Mouse (Mus musculus): Measurements from ENCODE around the gene Hoxd8. TPM values are rescaled to one million over a fixed set of nuclear protein-coding genes. Genes with fewer than 3 reads are reported as not detected.

The Hoxd8 gene
- total RNA-seq, 1 experiment, result 1.2 TPM

GRCm38 (mm10) chr2:74696442-74697335, 7.7 kb upstream of the Hoxd8 start:
- H3K36me3 ChIP-seq (ENCODE audit: control insufficient read depth, insufficient read depth, low read length, poor library complexity, severe bottlenecking), result no peaks in the 10 kb centered on the region
- H3K9me3 ChIP-seq (ENCODE audit: control insufficient read depth, insufficient read depth, low read depth, low read length), result no peaks in the 10 kb centered on the region
- H3K4me3 ChIP-seq (ENCODE audit: insufficient read depth in 1 of 2, low read depth in 1 of 2, low read length in 2 of 2, poor library complexity in 1 of 2, severe bottlenecking in 1 of 2), result no peak overlapping the region
- TF ChIP-seq ZNF384 (IDR thresholded peaks at IDR 0.05; ENCODE audit: low read depth, low read length) (no peak), MAFK (IDR thresholded peaks at IDR 0.05; ENCODE audit: insufficient read depth, low read depth, low read length) (no peak), ZC3H11A (IDR thresholded peaks at IDR 0.05; ENCODE audit: borderline replicate concordance, low read depth, low read length) (no peak), HCFC1 (IDR thresholded peaks at IDR 0.05; ENCODE audit: borderline replicate concordance, insufficient read depth, low read length) (no peak), CHD2 (IDR thresholded peaks at IDR 0.05; ENCODE audit: low read depth, low read length) (no peak)
- in situ Hi-C loops (cut with MboI; ENCODE audit: low sequenced_read_pairs in 2 of 2, unreplicated experiment in 2 of 2), result loop anchor here in 1 of 2 experiments (25.0 kb wide), 1 partner anchor 891 kb away; no protein-coding TSS in a partner anchor
- no peak overlapping the region for H3K27ac ChIP-seq (ENCODE audit: insufficient read depth, low read depth, low read length, poor library complexity, severe bottlenecking)
- H3K9ac ChIP-seq (ENCODE audit: insufficient read depth, low read depth, low read length, poor library complexity, severe bottlenecking), result no peak overlapping the region
- no peak for DNase-seq (ENCODE audit: low read depth, low spot score)
- peaks cover 0 to 3% of the 10 kb centered on the region in 2 experiments; a peak in 1 of 4 replicates for H3K4me1 ChIP-seq (ENCODE audit: control insufficient read depth in 2 of 2, insufficient read depth in 2 of 2, low read length in 2 of 2, poor library complexity in 1 of 2)

GRCm38 (mm10) chr2:74697567-74698121, 6.8 kb upstream of the Hoxd8 start, which contains the start of gene Hoxd9:
Gene Hoxd9 (plus strand): TSS chr2:74697727.
- Histone ChIP-seq H3K4me1 (ENCODE audit: control insufficient read depth in 2 of 2, insufficient read depth in 2 of 2, low read length in 2 of 2, poor library complexity in 1 of 2) (peaks cover 0 to 2% of the 10 kb centered on the region in 2 experiments; a peak in 1 of 4 replicates), H3K9me3 (ENCODE audit: control insufficient read depth, insufficient read depth, low read depth, low read length) (no peaks in the 10 kb centered on the region), H3K27ac (ENCODE audit: insufficient read depth, low read depth, low read length, poor library complexity, severe bottlenecking) (no peak within 1 kb of the TSS), H3K4me3 (ENCODE audit: insufficient read depth in 1 of 2, low read depth in 1 of 2, low read length in 2 of 2, poor library complexity in 1 of 2, severe bottlenecking in 1 of 2) (peak within 1 kb of the TSS; percentile 27 to 46; a peak in 3 of 4 replicates), H3K9ac (ENCODE audit: insufficient read depth, low read depth, low read length, poor library complexity, severe bottlenecking) (no peak within 1 kb of the TSS), H3K36me3 (ENCODE audit: control insufficient read depth, insufficient read depth, low read length, poor library complexity, severe bottlenecking) (no peaks in the 10 kb centered on the region)
- in situ Hi-C loops (cut with MboI; ENCODE audit: low sequenced_read_pairs in 2 of 2, unreplicated experiment in 2 of 2), result loop anchor here in 1 of 2 experiments (25.0 kb wide), 1 partner anchor 890 kb away; no protein-coding TSS in a partner anchor
- no peak for DNase-seq (ENCODE audit: low read depth, low spot score)
- TF ChIP-seq ZC3H11A (IDR thresholded peaks at IDR 0.05; ENCODE audit: borderline replicate concordance, low read depth, low read length) (no peak), MAFK (IDR thresholded peaks at IDR 0.05; ENCODE audit: insufficient read depth, low read depth, low read length) (no peak), CHD2 (IDR thresholded peaks at IDR 0.05; ENCODE audit: low read depth, low read length) (no peak), HCFC1 (IDR thresholded peaks at IDR 0.05; ENCODE audit: borderline replicate concordance, insufficient read depth, low read length) (no peak), ZNF384 (IDR thresholded peaks at IDR 0.05; ENCODE audit: low read depth, low read length) (no peak)

GRCm38 (mm10) chr2:74698201-74699052, 6.0 kb upstream of the Hoxd8 start:
- Histone ChIP-seq H3K4me1 (ENCODE audit: control insufficient read depth in 2 of 2, insufficient read depth in 2 of 2, low read length in 2 of 2, poor library complexity in 1 of 2) (peaks cover 0 to 2% of the 10 kb centered on the region in 2 experiments; a peak in 1 of 4 replicates), H3K36me3 (ENCODE audit: control insufficient read depth, insufficient read depth, low read length, poor library complexity, severe bottlenecking) (no peaks in the 10 kb centered on the region), H3K9me3 (ENCODE audit: control insufficient read depth, insufficient read depth, low read depth, low read length) (no peaks in the 10 kb centered on the region), H3K27ac (ENCODE audit: insufficient read depth, low read depth, low read length, poor library complexity, severe bottlenecking) (no peak overlapping the region), H3K9ac (ENCODE audit: insufficient read depth, low read depth, low read length, poor library complexity, severe bottlenecking) (no peak overlapping the region), H3K4me3 (ENCODE audit: insufficient read depth in 1 of 2, low read depth in 1 of 2, low read length in 2 of 2, poor library complexity in 1 of 2, severe bottlenecking in 1 of 2) (peak overlapping the region; percentile 27 to 46; a peak in 3 of 4 replicates)
- in situ Hi-C loops (cut with MboI; ENCODE audit: low sequenced_read_pairs in 2 of 2, unreplicated experiment in 2 of 2), result loop anchor here in 1 of 2 experiments (25.0 kb wide), 1 partner anchor 889 kb away; no protein-coding TSS in a partner anchor
- TF ChIP-seq CHD2 (IDR thresholded peaks at IDR 0.05; ENCODE audit: low read depth, low read length), result no peak
- TF ChIP-seq MAFK (IDR thresholded peaks at IDR 0.05; ENCODE audit: insufficient read depth, low read depth, low read length), result no peak
- no peak for TF ChIP-seq ZNF384 (IDR thresholded peaks at IDR 0.05; ENCODE audit: low read depth, low read length)
- TF ChIP-seq ZC3H11A (IDR thresholded peaks at IDR 0.05; ENCODE audit: borderline replicate concordance, low read depth, low read length), result no peak
- TF ChIP-seq HCFC1 (IDR thresholded peaks at IDR 0.05; ENCODE audit: borderline replicate concordance, insufficient read depth, low read length), result no peak
- DNase-seq (ENCODE audit: low read depth, low spot score), result no peak

- no peak overlapping the region for H3K27ac ChIP-seq (ENCODE audit: insufficient read depth, low read depth, low read length, poor library complexity, severe bottlenecking)
- H3K9me3 ChIP-seq (ENCODE audit: control insufficient read depth, insufficient read depth, low read depth, low read length), result no peaks in the 10 kb centered on the region
- TF ChIP-seq CHD2 (IDR thresholded peaks at IDR 0.05; ENCODE audit: low read depth, low read length) (no peak), HCFC1 (IDR thresholded peaks at IDR 0.05; ENCODE audit: borderline replicate concordance, insufficient read depth, low read length) (no peak), ZNF384 (IDR thresholded peaks at IDR 0.05; ENCODE audit: low read depth, low read length) (no peak), MAFK (IDR thresholded peaks at IDR 0.05; ENCODE audit: insufficient read depth, low read depth, low read length) (no peak), ZC3H11A (IDR thresholded peaks at IDR 0.05; ENCODE audit: borderline replicate concordance, low read depth, low read length) (no peak)
- H3K9ac ChIP-seq (ENCODE audit: insufficient read depth, low read depth, low read length, poor library complexity, severe bottlenecking), result no peak overlapping the region
- no peak for DNase-seq (ENCODE audit: low read depth, low spot score)
- no peak overlapping the region for H3K4me3 ChIP-seq (ENCODE audit: insufficient read depth in 1 of 2, low read depth in 1 of 2, low read length in 2 of 2, poor library complexity in 1 of 2, severe bottlenecking in 1 of 2)
- no peaks in the 10 kb centered on the region for H3K36me3 ChIP-seq (ENCODE audit: control insufficient read depth, insufficient read depth, low read length, poor library complexity, severe bottlenecking)
- peaks cover 0 to 3% of the 10 kb centered on the region in 2 experiments; a peak in 1 of 4 replicates for H3K4me1 ChIP-seq (ENCODE audit: control insufficient read depth in 2 of 2, insufficient read depth in 2 of 2, low read length in 2 of 2, poor library complexity in 1 of 2)
- in situ Hi-C loops (cut with MboI; ENCODE audit: low sequenced_read_pairs in 2 of 2, unreplicated experiment in 2 of 2), result loop anchor here in 1 of 2 experiments (25.0 kb wide), 1 partner anchor 888 kb away; no protein-coding TSS in a partner anchor
Measured at GRCm38 (mm10) chr2:74699053-74699430, 5.4 kb upstream of the Hoxd8 start.

All from ES-E14 (cell line).